Mouse (Mus musculus) liver, embryonic 15.5 days (tissue): ENCODE data around the gene Nek6. TPM values are rescaled to one million over a fixed set of nuclear protein-coding genes. Genes with fewer than 3 reads are reported as not detected.

ENCODE experiments used
- ATAC-seq: fragments of 200-750 bp; cut with Nextera tagmentation; 2 replicates; pipeline ENCODE4 v1.8.0; 2017; ENCODE audit warnings: moderate number of reproducible peaks, mild to moderate bottlenecking, moderate library complexity; ENCODE audit not compliant: insufficient read depth
- H3K27ac ChIP-seq: fragments of 300-500 bp; sonication (generic); replicated peaks from 2 replicates; pipeline ENCODE4 v1.5.1; 2015; ENCODE audit warnings: mild to moderate bottlenecking, inconsistent platforms
- H3K27me3 ChIP-seq: fragments of 300-500 bp; sonication (generic); 2 replicates; pipeline ENCODE4 v1.6.1; 2015; ENCODE audit warnings: mild to moderate bottlenecking, inconsistent platforms
- H3K36me3 ChIP-seq: fragments of 300-500 bp; sonication (generic); replicated peaks from 2 replicates; pipeline ENCODE4 v1.6.1; 2015; ENCODE audit warnings: moderate library complexity, mild to moderate bottlenecking, inconsistent platforms
- H3K4me1 ChIP-seq: fragments of 300-500 bp; sonication (generic); replicated peaks from 2 replicates; pipeline ENCODE4 v1.6.1; 2015; ENCODE audit warnings: inconsistent platforms
- H3K4me2 ChIP-seq: fragments of 300-500 bp; sonication (generic); 2 replicates; pipeline ENCODE4 v1.6.1; 2015; ENCODE audit warnings: moderate library complexity, mild to moderate bottlenecking, inconsistent platforms
- H3K4me3 ChIP-seq: fragments of 300-500 bp; sonication (generic); replicated peaks from 2 replicates; pipeline ENCODE4 v1.5.1; 2015; ENCODE audit warnings: mild to moderate bottlenecking, inconsistent platforms
- H3K9ac ChIP-seq: fragments of 300-500 bp; sonication (generic); 2 replicates; pipeline ENCODE4 v1.6.1; 2015; ENCODE audit warnings: moderate library complexity, mild to moderate bottlenecking, inconsistent platforms
- H3K9me3 ChIP-seq: fragments of 300-500 bp; sonication (generic); replicated peaks from 2 replicates; pipeline ENCODE4 v1.6.1; 2016; ENCODE audit warnings: inconsistent platforms
- WGBS: fragments of 180-500 bp; shearing (Covaris S2); methylation state at CpG from one replicate; pipeline ENCODE4 v1.1.7; 2015; ENCODE audit warnings: mixed read lengths; ENCODE audit not compliant: insufficient replicate concordance; 5-methylcytosine and 5-hydroxymethylcytosine counted together
- polyA plus RNA-seq: library from polyadenylated mRNA; unstranded; fragments of >200 nt; fragmentation: Nextera tagmentation; extraction: Ambion mirVana; gene quantifications from 2 replicates; pipeline ENCODE4 v1.2.1, GENCODE M21; 2015

The Nek6 gene
- polyA plus RNA-seq, 1 experiment from 2014 or later, result 36.2 TPM

- no peak overlapping the region for H3K9ac ChIP-seq
- no peaks in the 10 kb centered on the region for H3K27me3 ChIP-seq
- H3K4me1 ChIP-seq, result peaks cover 2% of the 10 kb centered on the region; the same call in 1 of the 2 replicates
- no peak for ATAC-seq
- H3K36me3 ChIP-seq, result peaks cover 27% of the 10 kb centered on the region
- H3K4me3 ChIP-seq, result no peak overlapping the region
- H3K9me3 ChIP-seq, result no peaks in the 10 kb centered on the region
- WGBS, result 88% methylated on average over 11 of the region's 11 CpGs
- H3K4me2 ChIP-seq, result no peak overlapping the region
- no peak overlapping the region for H3K27ac ChIP-seq
Observed at GRCm38 (mm10) chr2:38609310-38609709, 97.9 kb downstream of the Nek6 start.

- peaks cover 2% of the 10 kb centered on the region; the same call in 1 of the 2 replicates for H3K4me1 ChIP-seq
- ATAC-seq, result no peak
- no peaks in the 10 kb centered on the region for H3K9me3 ChIP-seq
- no peak overlapping the region for H3K27ac ChIP-seq
- no peaks in the 10 kb centered on the region for H3K27me3 ChIP-seq
- no peak overlapping the region for H3K9ac ChIP-seq
- peaks cover 27% of the 10 kb centered on the region for H3K36me3 ChIP-seq
- 78% methylated on average over 2 of the region's 2 CpGs for whole genome bisulfite sequencing
- no peak overlapping the region for H3K4me3 ChIP-seq
- H3K4me2 ChIP-seq, result no peak overlapping the region
Observed at GRCm38 (mm10) chr2:38610161-38610560, 98.7 kb downstream of the Nek6 start.

DNA sequence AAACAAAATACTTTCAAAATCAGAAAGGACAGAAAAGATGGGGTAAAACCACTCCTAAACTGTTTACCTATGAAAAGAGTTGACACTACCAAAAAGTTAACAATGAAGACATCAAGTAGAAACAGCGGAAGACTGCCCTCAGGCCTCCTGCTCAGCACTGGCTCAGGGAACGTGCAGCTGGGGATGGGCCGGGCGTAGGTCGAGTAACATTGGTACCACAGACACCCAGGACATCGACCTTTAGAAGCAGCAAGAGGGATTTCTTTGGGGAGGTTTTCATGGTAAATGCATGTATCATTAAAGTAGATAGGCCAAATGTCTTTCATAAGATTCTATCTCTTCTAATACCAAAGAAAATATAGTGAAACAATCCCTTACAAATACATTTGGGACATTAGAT lies 101.2 kb downstream of the Nek6 start:
- Histone ChIP-seq H3K4me3 (no peak overlapping the region), H3K27ac (no peak overlapping the region), H3K4me2 (no peak overlapping the region), H3K27me3 (no peaks in the 10 kb centered on the region), H3K36me3 (peaks cover 28% of the 10 kb centered on the region), H3K9ac (no peak overlapping the region), H3K4me1 (peaks cover 7% of the 10 kb centered on the region), H3K9me3 (no peaks in the 10 kb centered on the region)
- ATAC-seq, result no peak
- 85% methylated on average over 6 of the region's 6 CpGs for WGBS

GRCm38 (mm10) chr2:38613576-38613975 lies 102.1 kb downstream of the Nek6 start:
- Histone ChIP-seq H3K4me3 (no peak overlapping the region), H3K9me3 (no peaks in the 10 kb centered on the region), H3K9ac (no peak overlapping the region), H3K27me3 (no peaks in the 10 kb centered on the region), H3K4me2 (no peak overlapping the region), H3K27ac (no peak overlapping the region), H3K36me3 (peaks cover 32% of the 10 kb centered on the region), H3K4me1 (peaks cover 7% of the 10 kb centered on the region)
- no peak for ATAC-seq
- WGBS, result 83% methylated on average over 3 of the region's 3 CpGs

DNA sequence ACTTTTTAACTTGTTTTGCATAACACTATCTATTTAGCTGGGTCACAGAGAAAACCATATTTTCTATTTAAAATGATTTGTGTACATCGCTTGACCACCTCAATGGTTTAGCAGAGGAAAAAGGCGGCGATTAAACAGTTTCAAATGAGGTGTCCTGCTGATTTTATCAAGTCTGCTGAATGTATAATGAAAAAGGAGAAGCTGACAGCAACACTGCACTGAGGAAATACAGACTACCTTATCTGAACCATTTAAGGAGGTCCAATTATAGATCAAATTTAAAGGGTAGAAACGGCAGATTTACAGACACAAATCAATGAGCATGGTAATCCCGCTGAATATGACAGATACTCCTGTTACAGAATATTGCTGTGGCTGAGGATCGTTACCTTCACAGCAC lies 103.0 kb downstream of the Nek6 start:
- no peak for ATAC-seq
- Histone ChIP-seq H3K9me3 (no peaks in the 10 kb centered on the region), H3K27me3 (no peaks in the 10 kb centered on the region), H3K4me1 (peaks cover 7% of the 10 kb centered on the region), H3K36me3 (peaks cover 32% of the 10 kb centered on the region), H3K27ac (no peak overlapping the region), H3K4me3 (no peak overlapping the region), H3K9ac (no peak overlapping the region), H3K4me2 (no peak overlapping the region)
- 63% methylated on average over 6 of the region's 6 CpGs for WGBS

DNA sequence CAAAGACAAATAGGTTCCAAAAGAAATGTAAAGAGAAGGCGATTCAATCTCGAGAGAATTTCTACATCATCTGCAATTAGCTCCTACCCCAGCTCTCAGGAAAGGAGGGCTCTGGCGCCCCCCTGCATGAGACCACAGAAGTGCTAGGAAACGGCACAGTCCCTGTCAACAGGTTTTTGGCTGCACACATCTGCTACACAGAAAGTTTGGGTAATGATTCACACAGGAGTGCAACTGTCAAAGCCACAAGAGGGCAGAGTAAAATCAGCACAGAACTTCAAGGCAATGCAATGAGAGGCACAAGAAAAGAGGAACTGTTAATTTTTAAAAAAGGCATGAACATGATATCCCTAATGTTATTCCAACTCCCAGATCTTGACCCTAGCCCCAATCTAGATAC lies 104.6 kb downstream of the Nek6 start:
- Histone ChIP-seq H3K4me2 (no peak overlapping the region), H3K9ac (no peak overlapping the region), H3K9me3 (no peaks in the 10 kb centered on the region), H3K36me3 (peaks cover 20% of the 10 kb centered on the region; the same call in 1 of the 2 replicates), H3K27me3 (no peaks in the 10 kb centered on the region), H3K27ac (no peak overlapping the region), H3K4me1 (peaks cover 7% of the 10 kb centered on the region), H3K4me3 (no peak overlapping the region)
- ATAC-seq, result no peak
- WGBS, result 45% methylated on average over 4 of the region's 4 CpGs

DNA sequence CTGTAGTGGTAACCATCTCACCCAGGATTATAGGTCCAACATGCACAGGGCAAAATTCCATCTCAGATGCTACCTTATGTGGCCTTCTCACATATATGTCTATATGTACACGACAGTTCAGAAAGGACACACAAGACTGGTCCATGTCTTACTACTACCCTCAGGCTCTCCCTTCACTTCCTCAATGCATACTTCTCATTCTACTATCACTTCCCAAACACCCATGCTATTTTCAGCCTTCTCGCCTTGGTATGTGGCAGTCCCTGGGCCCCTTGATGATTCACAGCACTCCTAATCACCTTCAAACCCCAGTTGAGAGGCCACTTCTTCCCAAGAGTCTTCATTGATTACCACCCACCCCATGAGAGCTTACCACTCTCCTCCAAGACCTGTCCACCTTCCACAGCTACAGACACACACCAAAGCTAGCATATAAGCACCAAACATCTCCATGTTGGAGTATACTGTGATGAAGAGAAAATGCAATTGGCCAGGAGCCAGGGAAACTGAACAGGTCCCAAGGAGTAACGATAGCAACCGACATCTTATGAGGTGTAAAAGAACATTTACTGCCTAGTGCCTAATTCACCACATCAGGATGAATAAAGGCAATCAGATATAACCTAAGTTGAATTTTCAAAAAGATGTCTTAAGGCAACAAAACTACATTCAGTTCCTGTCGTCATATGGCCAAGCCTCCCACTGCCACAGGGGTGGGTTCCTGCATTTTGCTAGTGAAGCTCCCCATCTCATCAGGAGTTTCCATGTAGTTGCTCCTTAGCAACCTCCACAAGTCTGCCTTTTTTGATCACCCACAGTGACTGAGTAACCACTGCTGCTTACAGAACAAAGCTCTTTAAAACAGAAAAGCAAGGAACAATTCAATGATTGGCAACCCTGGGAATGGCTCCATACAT lies 105.8 kb downstream of the Nek6 start:
- ATAC-seq, result no peak
- H3K27ac ChIP-seq, result no peak overlapping the region
- WGBS, result 73% methylated on average over 5 of the region's 5 CpGs
- peaks cover 26% of the 10 kb centered on the region; the same call in 1 of the 2 replicates for H3K36me3 ChIP-seq
- H3K4me3 ChIP-seq, result no peak overlapping the region
- H3K9me3 ChIP-seq, result no peaks in the 10 kb centered on the region
- H3K4me1 ChIP-seq, result peaks cover 7% of the 10 kb centered on the region
- no peak overlapping the region for H3K4me2 ChIP-seq
- no peak overlapping the region for H3K9ac ChIP-seq
- H3K27me3 ChIP-seq, result no peaks in the 10 kb centered on the region

DNA sequence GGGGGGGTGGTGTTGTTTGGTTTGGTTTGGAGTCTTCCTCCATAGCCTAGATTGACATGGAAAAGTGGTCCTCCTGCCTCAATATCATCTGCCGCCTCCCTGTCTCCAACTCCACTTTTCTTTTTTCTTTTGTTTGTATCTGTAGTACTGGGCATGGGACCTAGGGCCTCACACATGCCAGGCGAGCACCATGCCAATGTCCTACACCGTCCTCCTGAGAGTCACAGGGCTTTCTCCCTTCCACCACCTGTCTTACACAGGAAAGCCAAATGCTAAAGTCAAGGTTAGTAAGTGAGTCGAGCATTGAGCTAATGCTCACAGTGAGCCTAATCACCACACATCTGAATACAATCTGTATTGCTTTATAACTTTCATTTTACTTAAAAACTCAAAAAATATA lies 108.3 kb downstream of the Nek6 start:
- H3K4me3 ChIP-seq, result no peak overlapping the region
- H3K4me1 ChIP-seq, result peaks cover 13% of the 10 kb centered on the region
- H3K27ac ChIP-seq, result no peak overlapping the region
- H3K4me2 ChIP-seq, result no peak overlapping the region
- no peak overlapping the region for H3K9ac ChIP-seq
- no peaks in the 10 kb centered on the region for H3K9me3 ChIP-seq
- peaks cover 28% of the 10 kb centered on the region; the same call in 1 of the 2 replicates for H3K36me3 ChIP-seq
- no peaks in the 10 kb centered on the region for H3K27me3 ChIP-seq
- no peak for ATAC-seq
- WGBS, result 85% methylated on average over 4 of the region's 4 CpGs

- H3K36me3 ChIP-seq, result peaks cover 40% of the 10 kb centered on the region
- no peaks in the 10 kb centered on the region for H3K27me3 ChIP-seq
- H3K27ac ChIP-seq, result no peak overlapping the region
- no peak overlapping the region for H3K9ac ChIP-seq
- WGBS, result 66% methylated on average over 4 of the region's 4 CpGs
- H3K9me3 ChIP-seq, result no peaks in the 10 kb centered on the region
- peaks cover 15% of the 10 kb centered on the region for H3K4me1 ChIP-seq
- H3K4me3 ChIP-seq, result no peak overlapping the region
- ATAC-seq, result peak; percentile 31; the same call in 1 of the 2 replicates
- H3K4me2 ChIP-seq, result no peak overlapping the region
Observed at GRCm38 (mm10) chr2:38621076-38621475, 109.6 kb downstream of the Nek6 start.

DNA sequence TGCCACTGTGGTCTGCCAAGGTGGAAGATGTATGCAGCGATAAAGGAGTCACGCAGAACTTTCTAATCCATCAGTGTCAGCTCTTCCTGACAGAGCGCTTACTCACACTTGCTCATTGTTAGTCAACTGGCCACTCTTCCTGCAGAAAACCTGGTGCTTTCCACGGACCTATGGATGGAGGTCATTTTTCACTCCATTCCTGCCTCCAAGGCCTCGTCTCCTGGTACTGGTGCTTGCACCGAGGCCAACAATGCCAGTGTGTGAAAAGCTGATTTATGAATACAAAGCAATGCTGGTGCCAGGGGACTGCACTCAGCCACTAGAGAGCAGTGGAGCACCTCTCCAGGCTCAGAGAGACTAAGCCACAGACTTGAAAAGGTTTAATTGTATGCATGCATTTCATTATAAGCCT lies 110.2 kb downstream of the Nek6 start:
- WGBS, result 62% methylated on average over 6 of the region's 6 CpGs
- ATAC-seq, result no peak

DNA sequence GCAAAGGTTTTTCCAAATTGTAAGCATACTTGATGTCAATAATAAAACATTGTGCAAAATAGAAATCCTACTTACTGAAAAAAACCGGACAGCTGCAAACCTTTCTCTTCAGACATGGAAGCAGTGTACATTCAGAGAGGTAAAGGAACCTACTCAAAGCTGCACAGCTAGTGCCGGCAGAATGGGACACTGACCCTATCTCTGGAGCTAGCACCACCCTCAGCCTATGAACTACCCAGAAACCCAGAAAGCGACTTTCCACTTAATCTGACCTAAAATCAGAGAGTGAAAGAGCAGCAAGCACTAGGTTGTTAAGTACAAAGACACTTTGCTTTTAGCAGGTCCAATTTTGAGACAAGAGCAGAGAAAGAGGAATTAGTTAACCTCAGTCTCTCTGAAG lies 112.0 kb downstream of the Nek6 start:
- no peak overlapping the region for H3K9ac ChIP-seq
- no peaks in the 10 kb centered on the region for H3K27me3 ChIP-seq
- H3K4me3 ChIP-seq, result no peak overlapping the region
- 63% methylated on average over 3 of the region's 3 CpGs for WGBS
- H3K4me2 ChIP-seq, result no peak overlapping the region
- no peak for ATAC-seq
- peaks cover 52% of the 10 kb centered on the region for H3K36me3 ChIP-seq
- 0 out of 2 replicates have a peak, but pooled peaks cover 8% of the 10 kb centered on the region for H3K4me1 ChIP-seq
- H3K27ac ChIP-seq, result 0 out of 2 replicates have a peak overlapping the region, but pooled peaks have one; percentile 25
- no peaks in the 10 kb centered on the region for H3K9me3 ChIP-seq

More for the DNA sequence above, 110.2 kb downstream of the Nek6 start:
- Histone ChIP-seq H3K27ac (no peak overlapping the region), H3K4me1 (peaks cover 11% of the 10 kb centered on the region; the same call in 1 of the 2 replicates), H3K9me3 (no peaks in the 10 kb centered on the region), H3K4me2 (no peak overlapping the region), H3K4me3 (no peak overlapping the region), H3K9ac (no peak overlapping the region), H3K36me3 (peaks cover 45% of the 10 kb centered on the region), H3K27me3 (no peaks in the 10 kb centered on the region)
